Mouse (Mus musculus): ENCODE results near the gene C530008M17Rik.

The C530008M17Rik gene

DNA sequence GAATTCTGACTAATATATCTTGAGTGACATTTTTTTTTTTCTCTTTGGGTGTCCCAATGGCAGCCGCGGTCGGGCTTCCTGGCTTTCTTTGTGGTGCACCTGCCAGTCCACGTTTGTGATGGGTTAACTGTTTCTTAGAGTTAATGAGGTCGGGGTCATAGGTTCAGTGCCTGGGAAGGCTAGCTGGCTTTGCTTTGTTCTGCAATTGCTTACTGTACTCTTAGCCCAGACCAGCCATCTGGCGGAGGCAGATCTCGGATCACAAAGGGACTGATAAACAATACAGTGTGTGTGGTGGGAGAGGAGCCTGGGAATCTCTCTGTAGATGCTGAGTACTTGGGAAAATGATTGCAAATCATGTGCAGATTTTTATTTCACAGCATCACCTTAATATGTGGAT, 9.1 kb downstream of the C530008M17Rik start:
- no peak for DNase-seq

- DNase-seq: no peak
These were observed 9.9 kb downstream of the C530008M17Rik start for GRCm38 (mm10) chr5:76666026-76666756.

DNA sequence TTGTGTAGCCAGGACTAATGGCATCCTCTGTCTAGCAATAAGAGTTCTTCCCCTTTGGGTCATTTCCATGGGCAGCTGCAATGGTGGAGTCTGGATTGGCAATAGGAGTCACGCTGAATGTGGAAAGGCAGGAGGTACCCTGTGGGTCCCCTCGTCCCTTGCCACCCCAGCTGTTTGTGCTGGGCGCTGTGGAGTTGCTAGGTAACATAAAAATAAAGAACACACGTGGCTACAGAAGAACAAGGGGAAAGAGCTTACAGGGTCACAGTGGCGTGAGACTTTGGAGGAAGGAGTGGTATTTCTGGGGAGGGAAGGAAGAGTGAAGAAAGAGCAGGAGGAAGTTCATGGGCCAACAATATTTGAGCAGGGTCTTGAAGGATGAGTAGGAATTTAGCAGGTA, 11.8 kb downstream of the C530008M17Rik start:
- DNase-seq: no peak

DNA sequence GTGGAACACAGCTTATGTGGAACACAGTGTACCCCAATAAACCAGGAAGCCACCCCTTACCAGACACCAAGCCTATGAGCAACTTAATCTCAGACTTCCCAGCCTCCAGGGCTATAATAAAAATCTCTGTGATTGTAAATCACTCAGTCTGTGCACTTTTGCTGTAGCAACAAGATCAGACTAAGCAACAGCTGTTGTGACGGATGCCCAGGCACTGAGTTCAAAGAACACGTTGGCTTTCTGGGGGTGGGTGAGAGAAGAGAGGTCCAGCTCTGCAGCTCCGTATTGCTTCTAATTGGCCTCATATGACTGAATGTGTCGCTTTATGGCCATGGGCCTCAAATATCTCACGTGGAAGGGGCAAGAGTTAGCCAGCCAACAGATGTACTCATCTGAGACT, 12.2 kb downstream of the C530008M17Rik start:
- no peak for DNase-seq

GRCm38 (mm10) chr5:76670183-76670582, 13.9 kb downstream of the C530008M17Rik start:
- DNase-seq: no peak

- DNase-seq: no peak
These were observed 17.8 kb downstream of the C530008M17Rik start for GRCm38 (mm10) chr5:76674022-76674653.

- no peak for DNase-seq
These were observed 19.1 kb downstream of the C530008M17Rik start for GRCm38 (mm10) chr5:76675369-76675768.

DNA sequence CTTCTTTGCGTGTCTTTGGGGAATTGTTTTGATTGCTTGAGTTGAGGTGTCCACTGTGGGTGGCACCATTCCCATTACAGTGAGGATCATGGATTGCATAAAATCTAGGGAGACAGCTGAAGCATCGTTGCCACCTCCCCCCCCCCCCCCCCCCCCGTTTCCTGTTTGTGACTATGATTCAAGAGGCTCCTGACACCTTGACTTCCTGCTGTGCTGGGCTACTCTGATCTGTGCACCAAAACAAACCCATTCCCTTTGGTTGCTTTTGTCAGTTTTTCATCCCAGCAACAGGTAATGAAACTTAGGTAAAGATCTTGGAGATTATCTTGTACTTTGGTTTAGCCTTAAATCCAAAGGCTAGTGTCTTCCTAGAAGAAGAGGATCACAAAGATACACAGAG, 24.6 kb downstream of the C530008M17Rik start:
- DNase-seq: no peak

DNA sequence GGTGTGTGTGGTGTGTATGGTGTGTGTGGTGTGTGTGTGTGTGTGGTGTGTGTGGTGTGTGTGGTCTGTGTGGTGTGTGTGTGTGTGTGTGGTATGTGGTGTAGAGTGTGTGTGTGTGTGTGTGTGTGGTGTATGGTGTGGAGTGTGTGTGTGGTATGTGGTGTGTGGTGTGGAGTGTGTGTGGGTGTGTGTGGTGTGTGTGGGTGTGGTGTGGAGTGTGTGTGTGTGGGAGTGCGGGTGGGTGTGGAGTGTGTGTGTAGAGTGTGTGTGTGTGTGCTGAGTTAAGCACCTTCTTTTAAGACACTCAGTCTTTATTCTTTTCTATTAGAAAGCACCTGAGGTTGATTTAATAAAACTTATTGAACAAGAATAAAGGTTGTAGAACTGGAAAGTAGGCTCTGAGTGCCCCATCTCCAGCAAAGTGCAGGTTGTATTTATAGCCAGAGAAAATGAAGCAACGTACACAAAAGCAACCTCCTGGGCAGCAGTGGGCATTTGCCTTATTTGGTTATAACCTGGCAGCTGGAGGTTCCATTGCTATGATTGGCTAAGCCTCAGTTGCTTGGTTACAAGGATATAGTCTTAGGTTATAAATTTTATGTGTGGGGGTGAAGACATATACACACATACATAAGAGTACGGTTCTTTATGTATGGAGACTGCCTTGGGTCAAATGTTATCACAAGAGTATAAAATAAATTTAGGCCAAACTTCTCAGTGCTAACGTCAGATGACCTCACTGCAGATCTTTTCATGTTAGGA, 25.8 kb downstream of the C530008M17Rik start:
- DNase-seq: no peak

DNA sequence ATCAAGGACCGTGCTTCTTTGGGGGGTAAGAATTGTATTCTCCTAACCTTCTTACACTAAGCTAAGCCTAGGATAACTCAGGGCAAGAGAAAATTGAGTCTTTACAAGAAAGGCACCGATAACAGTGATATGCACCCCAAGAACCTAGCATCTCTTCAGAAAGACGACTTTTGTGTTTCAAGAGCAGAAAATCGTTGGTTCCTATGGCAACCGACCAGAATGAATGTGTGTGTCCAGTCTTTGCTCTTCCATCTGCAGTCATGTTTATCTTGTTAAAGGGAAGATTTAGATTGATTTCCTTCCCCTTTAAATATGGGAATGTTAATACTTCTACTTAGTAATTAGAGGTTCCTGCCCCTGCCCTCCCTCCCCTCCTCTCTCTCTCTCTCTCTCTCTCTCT, 27.1 kb downstream of the C530008M17Rik start:
- DNase-seq: no peak

- DNase-seq: no peak
These were observed 28.6 kb downstream of the C530008M17Rik start for GRCm38 (mm10) chr5:76684658-76685605.

DNA sequence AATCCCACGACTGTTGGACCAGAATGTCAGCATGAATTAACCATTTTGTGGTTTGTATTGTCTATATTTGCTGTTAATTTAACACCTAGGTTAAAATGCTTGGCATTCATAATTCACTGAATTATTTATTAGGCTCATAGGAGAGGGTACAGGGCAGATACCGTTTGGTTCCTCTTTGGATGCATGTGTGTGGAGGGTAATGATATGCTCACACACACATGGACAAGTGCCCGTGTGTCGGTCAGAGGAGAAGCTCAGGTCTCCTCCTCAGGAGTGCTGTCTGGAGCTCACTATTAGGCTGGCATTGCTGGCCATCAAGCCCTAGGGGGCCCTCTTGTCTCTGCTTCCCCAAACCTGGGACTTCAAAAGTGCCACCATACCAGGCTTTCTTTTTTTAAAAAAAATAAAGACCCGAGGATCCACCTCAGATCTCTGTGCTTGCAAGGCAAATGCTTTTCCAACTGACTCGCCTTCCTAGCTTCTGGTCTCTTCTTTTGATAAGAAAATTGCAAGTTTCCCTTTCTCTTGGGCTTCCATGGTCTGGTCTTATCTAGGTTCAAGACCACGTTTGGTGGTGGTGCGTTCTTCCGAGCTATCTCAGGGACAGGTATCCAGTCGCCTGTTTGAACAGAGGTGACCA, 31.8 kb downstream of the C530008M17Rik start:
- no peak for DNase-seq

- no peak for DNase-seq
These were observed 32.3 kb downstream of the C530008M17Rik start for GRCm38 (mm10) chr5:76688643-76689042.

DNA sequence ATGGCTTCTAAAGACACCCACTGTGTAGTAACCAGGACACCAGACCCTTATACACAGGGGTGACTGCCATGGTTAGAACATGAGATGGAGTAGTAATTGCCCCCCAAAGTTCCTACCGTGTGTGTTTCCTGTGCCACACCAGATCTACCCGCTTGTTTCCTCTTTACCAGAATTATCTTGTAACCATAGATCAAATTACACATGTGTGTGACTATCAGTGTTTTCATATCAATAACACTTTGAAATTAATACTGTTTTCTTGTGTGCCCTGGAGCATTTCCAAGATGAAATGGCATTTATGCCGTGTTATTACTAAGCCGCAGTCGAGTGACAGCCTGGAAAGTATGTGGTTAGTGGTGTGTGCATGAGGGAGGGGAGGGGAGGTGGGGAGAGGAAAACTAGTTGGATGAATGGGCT, 33.9 kb downstream of the C530008M17Rik start:
- DNase-seq: no peak

GRCm38 (mm10) chr5:76691251-76691650, 34.9 kb downstream of the C530008M17Rik start:
- no peak for DNase-seq

GRCm38 (mm10) chr5:76691706-76692424, 35.6 kb downstream of the C530008M17Rik start:
- DNase-seq: no peak

- DNase-seq: no peak
These were observed 41.2 kb downstream of the C530008M17Rik start for GRCm38 (mm10) chr5:76697536-76697935.

DNA sequence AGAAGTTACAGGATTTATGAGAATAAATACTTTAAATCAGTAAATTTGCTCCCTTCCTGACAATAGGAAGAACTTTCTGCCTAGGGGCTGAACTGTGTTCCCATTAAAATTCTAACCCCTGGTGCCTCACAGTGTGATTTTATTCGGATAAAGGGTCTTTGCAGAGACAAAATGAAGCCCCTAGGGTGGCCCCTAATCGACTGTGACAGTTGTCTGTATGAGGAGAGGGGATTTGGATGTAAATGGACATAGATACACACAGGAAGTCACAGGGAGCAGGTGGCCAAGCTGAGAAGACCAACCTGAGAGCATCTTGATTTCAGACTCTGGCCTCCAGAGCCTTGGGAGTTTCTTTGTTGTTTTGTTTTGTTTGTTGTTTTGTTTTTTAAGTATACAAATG, 41.9 kb downstream of the C530008M17Rik start:
- no peak for DNase-seq

DNA sequence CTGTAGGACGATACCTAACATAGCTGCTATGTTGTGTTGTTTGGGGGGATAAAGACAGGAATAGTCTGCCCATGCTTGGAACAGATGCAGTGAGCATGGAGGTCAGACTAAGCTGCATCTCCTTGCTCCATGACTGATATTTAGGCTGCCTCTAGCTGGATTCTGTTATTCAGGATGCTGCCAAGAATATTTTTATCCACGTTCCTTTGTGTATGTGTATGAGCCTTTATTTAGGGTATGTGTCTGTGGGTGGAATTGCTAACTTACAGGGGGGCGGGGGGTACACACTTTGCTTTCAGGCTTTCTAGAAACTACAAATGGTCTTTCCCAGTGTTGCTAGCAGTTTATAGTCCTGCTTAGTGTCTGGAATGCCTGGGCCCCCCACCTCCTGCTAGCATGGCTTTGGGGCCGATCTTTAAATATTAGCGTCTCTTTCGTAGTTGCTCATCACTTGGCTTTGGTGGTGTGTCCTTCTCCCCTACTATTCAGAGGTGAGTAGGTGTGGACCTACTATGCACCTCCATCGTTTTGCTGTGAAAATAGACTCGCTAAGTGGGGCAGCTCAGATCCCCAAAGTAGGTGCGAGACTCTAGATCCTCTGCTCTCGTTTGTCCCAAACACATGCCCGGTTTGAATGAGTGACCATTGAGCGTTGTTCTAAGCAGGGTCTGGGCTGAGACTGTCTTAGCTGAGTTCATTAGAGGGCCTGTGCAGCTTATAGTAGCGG, 45.0 kb downstream of the C530008M17Rik start:
- DNase-seq: no peak

DNA sequence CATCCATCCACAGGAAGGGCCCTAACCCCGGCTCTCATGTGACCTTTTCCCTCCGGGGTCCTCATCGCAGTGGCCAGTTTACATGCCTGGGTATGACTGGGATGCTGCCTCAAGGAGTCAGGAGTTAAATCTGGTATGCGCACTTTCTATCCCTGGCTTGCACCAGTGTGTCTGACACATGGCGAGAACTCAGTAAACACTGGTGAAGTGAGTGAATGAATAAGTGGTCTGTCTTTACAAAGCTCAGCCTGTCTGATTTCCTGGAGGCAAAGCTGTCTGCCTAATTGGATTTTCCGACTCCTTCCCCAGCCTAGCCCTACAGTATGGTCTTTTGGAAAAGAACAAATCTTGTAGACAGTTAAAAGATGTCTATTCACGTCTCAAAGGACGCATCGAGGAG, 45.8 kb downstream of the C530008M17Rik start:
- DNase-seq: no peak

- DNase-seq: peak; percentile 22
These were observed 46.3 kb downstream of the C530008M17Rik start for GRCm38 (mm10) chr5:76702646-76703045.

All from thymus, postnatal 4 days (tissue).